Mouse (Mus musculus): ENCODE results near the gene Fkbp7. TPM values are rescaled to one million over a fixed set of nuclear protein-coding genes. Genes with fewer than 3 reads are reported as not detected.
"Not testable (repeated sequence)": the region's sequence is repeated elsewhere in the genome, so short reads cannot be mapped to it uniquely, and the experiment has no call there.

Fkbp7 gene
- total RNA-seq, 2 experiments from 2014 or later = 22.4 to 33.0 TPM

- DNase-seq (ENCODE audit: low spot score in 2 of 2) = no peak
These were observed 1.3 kb downstream of the Fkbp7 start for GRCm38 (mm10) chr2:76671641-76672040.

- no peak for DNase-seq (ENCODE audit: low spot score in 2 of 2)
These were observed 5.7 kb downstream of the Fkbp7 start for GRCm38 (mm10) chr2:76667200-76667599.

- no peak for DNase-seq (ENCODE audit: low spot score in 2 of 2)
These were observed 7.4 kb downstream of the Fkbp7 start for GRCm38 (mm10) chr2:76665531-76665930.

- no peak for DNase-seq (ENCODE audit: low spot score in 2 of 2)
These were observed 13.5 kb downstream of the Fkbp7 start for GRCm38 (mm10) chr2:76659419-76659818.

- DNase-seq (ENCODE audit: low spot score in 2 of 2) = no peak
These were observed 14.4 kb downstream of the Fkbp7 start for GRCm38 (mm10) chr2:76658551-76658950.

- no peak for DNase-seq (ENCODE audit: low spot score in 2 of 2)
These were observed 16.9 kb downstream of the Fkbp7 start for GRCm38 (mm10) chr2:76655982-76656381.

GRCm38 (mm10) chr2:76655444-76655843 lies 17.5 kb downstream of the Fkbp7 start:
- no peak for DNase-seq (ENCODE audit: low spot score in 2 of 2)

GRCm38 (mm10) chr2:76654646-76655045 lies 18.3 kb downstream of the Fkbp7 start:
- DNase-seq (ENCODE audit: low spot score in 2 of 2) = no peak

- DNase-seq (ENCODE audit: low spot score in 2 of 2) = no peak
These were observed 19.8 kb downstream of the Fkbp7 start for GRCm38 (mm10) chr2:76653070-76653469.

GRCm38 (mm10) chr2:76648666-76649141 lies 24.2 kb downstream of the Fkbp7 start:
- no peak for DNase-seq (ENCODE audit: low spot score in 2 of 2)

- peak; percentile 95 to 96 for DNase-seq (ENCODE audit: low spot score in 2 of 2)
These were observed 24.9 kb downstream of the Fkbp7 start, which contains the start of the genes Prkra and Pjvk for GRCm38 (mm10) chr2:76647883-76648570. Gene Prkra (minus strand): TSS chr2:76648015. Gene Pjvk (plus strand): TSS chr2:76648476.

- no peak for DNase-seq (ENCODE audit: low spot score in 2 of 2)
These were observed 25.5 kb downstream of the Fkbp7 start for GRCm38 (mm10) chr2:76647441-76647869.

GRCm38 (mm10) chr2:76643801-76644200 lies 29.1 kb downstream of the Fkbp7 start:
- no peak for DNase-seq (ENCODE audit: low spot score in 2 of 2)

- no peak for DNase-seq (ENCODE audit: low spot score in 2 of 2)
These were observed 33.3 kb downstream of the Fkbp7 start for GRCm38 (mm10) chr2:76639637-76640036.

GRCm38 (mm10) chr2:76631600-76631999 lies 41.3 kb downstream of the Fkbp7 start:
- no peak for DNase-seq (ENCODE audit: low spot score in 2 of 2)

- DNase-seq (ENCODE audit: low spot score in 2 of 2) = no peak
These were observed 42.6 kb downstream of the Fkbp7 start for GRCm38 (mm10) chr2:76630293-76630692.

GRCm38 (mm10) chr2:76622316-76622715 lies 50.6 kb downstream of the Fkbp7 start:
- not testable (repeated sequence) for DNase-seq (ENCODE audit: low spot score in 2 of 2)

GRCm38 (mm10) chr2:76621724-76622123 lies 51.2 kb downstream of the Fkbp7 start:
- no peak for DNase-seq (ENCODE audit: low spot score in 2 of 2)

- no peak for DNase-seq (ENCODE audit: low spot score in 2 of 2)
These were observed 52.7 kb downstream of the Fkbp7 start for GRCm38 (mm10) chr2:76620188-76620587.

- peak in 1 of 2 experiments; percentile 12 for DNase-seq (ENCODE audit: low spot score in 2 of 2)
These were observed 54.8 kb downstream of the Fkbp7 start for GRCm38 (mm10) chr2:76618078-76618477.

All from adrenal gland, adult 18-20 months (tissue).